Mouse (Mus musculus) stomach, postnatal 0 days (tissue): ENCODE data around the gene Kat8.

Experiments used
- CTCF ChIP-seq: IDR thresholded peaks from 2 replicates; pipeline ENCODE4 v1.5.1; 2016; ENCODE audit warnings: antibody characterized with exemption, low read depth, mild to moderate bottlenecking, moderate library complexity
- EP300 ChIP-seq: optimal IDR thresholded peaks from 2 replicates; pipeline ENCODE3; 2016; ENCODE audit warnings: antibody characterized with exemption

GRCm38 (mm10) chr7:127888821-127889220, 23.5 kb upstream of the Kat8 start:
- TF ChIP-seq EP300 (no peak), CTCF (no peak)
